Mouse (Mus musculus): ENCODE measurements at regions not wholly inside any gene's neighbourhood (a gene's known extent, or its start where the extent isn't known, plus 50 kb on each side); places are given as distances from the start of the nearest gene placed in this dataset.

- TF ChIP-seq EP300 (IDR thresholded peaks at IDR 0.05): no peak
- TF ChIP-seq CTCF (IDR thresholded peaks at IDR 0.05): no peak
These were observed 182.0 kb downstream of the Klf5 start for GRCm38 (mm10) chr14:99480325-99481077.

Measured in lung, postnatal 0 days (tissue).